Mouse (Mus musculus): Measurements from ENCODE around the gene Taf1c. TPM values are rescaled to one million over a fixed set of nuclear protein-coding genes. Genes with fewer than 3 reads are reported as not detected.

Gene Taf1c
- polyA plus RNA-seq, 1 experiment from 2014 or later: 15.7 TPM

GRCm38 (mm10) chr8:119635378-119635777, 30.4 kb upstream of the Taf1c start, which contains the start of gene Kcng4:
Gene Kcng4, minus strand, starts transcription at chr8:119635680.
- Histone ChIP-seq H3K36me3 (replicated peaks) (no peaks in the 10 kb centered on the region), H3K4me3 (no peak within 1 kb of the TSS), H3K4me1 (peaks cover 59% of the 10 kb centered on the region), H3K27me3 (replicated peaks; ENCODE audit: low read depth, poor library complexity, severe bottlenecking) (peaks cover 72% of the 10 kb centered on the region), H3K27ac (replicated peaks) (0 out of 2 replicates have a peak within 1 kb of the TSS, but pooled peaks have one; percentile 16), H3K9me3 (no peaks in the 10 kb centered on the region)
- WGBS: 36% methylated on average over 6 of the region's 6 CpGs
- no peak for DNase-seq (ENCODE audit: low spot score)

DNA sequence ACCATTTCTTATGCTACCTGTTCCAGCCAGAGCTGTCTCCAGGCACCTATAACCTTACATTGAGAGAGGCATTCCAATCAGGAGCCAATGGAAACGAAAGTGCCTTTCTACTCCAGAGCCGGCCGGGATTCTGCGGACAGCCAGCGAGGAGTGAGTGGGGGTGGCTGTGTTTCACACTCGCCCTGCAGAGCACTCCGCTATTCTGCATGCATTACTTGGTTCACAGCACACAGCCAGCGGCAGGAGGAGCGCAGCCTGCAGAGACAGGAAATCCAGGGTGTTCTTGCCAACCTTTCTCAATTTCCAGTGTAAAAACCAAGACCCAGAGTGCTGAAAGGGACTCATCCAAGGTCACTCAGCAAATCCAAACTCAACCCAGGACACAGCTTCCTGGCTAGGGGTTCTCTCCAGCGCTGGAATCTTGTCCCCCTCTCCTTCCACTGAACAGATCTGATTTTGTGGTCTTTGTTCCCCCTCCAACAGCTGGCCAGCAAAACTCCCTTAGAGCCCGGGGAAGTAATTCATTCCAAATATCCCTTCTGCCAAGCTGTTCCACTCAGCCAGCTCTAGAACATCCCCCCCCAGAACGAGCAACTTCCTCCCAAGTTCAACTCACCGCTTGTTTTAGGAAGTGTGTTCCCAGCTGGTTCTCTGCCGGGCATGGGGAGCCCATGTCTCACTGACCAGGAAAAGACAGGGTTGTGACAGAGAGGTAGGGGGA, 29.8 kb upstream of the Taf1c start:
- Histone ChIP-seq H3K9me3 (no peaks in the 10 kb centered on the region), H3K27ac (replicated peaks) (0 out of 2 replicates have a peak overlapping the region, but pooled peaks have one; percentile 16), H3K36me3 (replicated peaks) (no peaks in the 10 kb centered on the region), H3K27me3 (replicated peaks; ENCODE audit: low read depth, poor library complexity, severe bottlenecking) (peaks cover 72% of the 10 kb centered on the region), H3K4me3 (no peak overlapping the region), H3K4me1 (peaks cover 65% of the 10 kb centered on the region)
- 32% methylated on average over 14 of the region's 14 CpGs for WGBS
- no peak for DNase-seq (ENCODE audit: low spot score)

GRCm38 (mm10) chr8:119632909-119633308, 27.9 kb upstream of the Taf1c start:
- Histone ChIP-seq H3K4me3 (0 out of 2 replicates have a peak overlapping the region, but pooled peaks have one; percentile 26), H3K4me1 (peaks cover 84% of the 10 kb centered on the region), H3K27ac (replicated peaks) (peak overlapping the region; percentile 36; the same call in 1 of the 2 replicates), H3K27me3 (replicated peaks; ENCODE audit: low read depth, poor library complexity, severe bottlenecking) (peaks cover 80% of the 10 kb centered on the region), H3K9me3 (no peaks in the 10 kb centered on the region), H3K36me3 (replicated peaks) (no peaks in the 10 kb centered on the region)
- DNase-seq (ENCODE audit: low spot score): no peak
- 48% methylated on average over 29 of the region's 29 CpGs for WGBS

- Histone ChIP-seq H3K4me1 (peaks cover 90% of the 10 kb centered on the region), H3K36me3 (replicated peaks) (no peaks in the 10 kb centered on the region), H3K9me3 (no peaks in the 10 kb centered on the region), H3K27me3 (replicated peaks; ENCODE audit: low read depth, poor library complexity, severe bottlenecking) (peaks cover 73% of the 10 kb centered on the region), H3K4me3 (no peak overlapping the region), H3K27ac (replicated peaks) (0 out of 2 replicates have a peak overlapping the region, but pooled peaks have one; percentile 36)
- WGBS: 88% methylated on average over 9 of the region's 9 CpGs
- DNase-seq (ENCODE audit: low spot score): no peak
These were observed 27.2 kb upstream of the Taf1c start for GRCm38 (mm10) chr8:119632246-119632645.

DNA sequence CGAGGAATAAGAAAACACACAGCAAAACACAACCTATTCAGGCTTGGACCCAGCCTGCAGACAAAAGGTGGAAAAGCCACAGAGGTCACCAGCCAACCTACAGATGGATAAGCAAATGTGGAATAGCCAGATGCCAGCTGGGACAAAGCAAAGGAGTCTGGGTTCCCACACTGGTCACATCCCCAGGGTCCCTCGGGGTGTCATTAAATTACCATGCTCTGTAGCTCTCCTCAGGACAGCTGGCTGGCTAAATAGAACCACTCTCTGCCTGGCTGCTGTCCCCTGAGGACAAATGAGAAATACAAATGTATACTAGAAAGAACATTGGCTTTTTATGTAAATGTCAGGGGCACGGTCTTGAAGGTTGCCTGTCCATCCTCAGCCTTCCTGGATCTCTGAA, 25.8 kb upstream of the Taf1c start:
- DNase-seq (ENCODE audit: low spot score): no peak
- Histone ChIP-seq H3K27me3 (replicated peaks; ENCODE audit: low read depth, poor library complexity, severe bottlenecking) (peaks cover 61% of the 10 kb centered on the region), H3K27ac (replicated peaks) (peak overlapping the region; percentile 30; the same call in 1 of the 2 replicates), H3K4me3 (no peak overlapping the region), H3K4me1 (peaks cover 83% of the 10 kb centered on the region), H3K9me3 (no peaks in the 10 kb centered on the region), H3K36me3 (replicated peaks) (no peaks in the 10 kb centered on the region)
- 38% methylated on average over 3 of the region's 3 CpGs for WGBS

DNA sequence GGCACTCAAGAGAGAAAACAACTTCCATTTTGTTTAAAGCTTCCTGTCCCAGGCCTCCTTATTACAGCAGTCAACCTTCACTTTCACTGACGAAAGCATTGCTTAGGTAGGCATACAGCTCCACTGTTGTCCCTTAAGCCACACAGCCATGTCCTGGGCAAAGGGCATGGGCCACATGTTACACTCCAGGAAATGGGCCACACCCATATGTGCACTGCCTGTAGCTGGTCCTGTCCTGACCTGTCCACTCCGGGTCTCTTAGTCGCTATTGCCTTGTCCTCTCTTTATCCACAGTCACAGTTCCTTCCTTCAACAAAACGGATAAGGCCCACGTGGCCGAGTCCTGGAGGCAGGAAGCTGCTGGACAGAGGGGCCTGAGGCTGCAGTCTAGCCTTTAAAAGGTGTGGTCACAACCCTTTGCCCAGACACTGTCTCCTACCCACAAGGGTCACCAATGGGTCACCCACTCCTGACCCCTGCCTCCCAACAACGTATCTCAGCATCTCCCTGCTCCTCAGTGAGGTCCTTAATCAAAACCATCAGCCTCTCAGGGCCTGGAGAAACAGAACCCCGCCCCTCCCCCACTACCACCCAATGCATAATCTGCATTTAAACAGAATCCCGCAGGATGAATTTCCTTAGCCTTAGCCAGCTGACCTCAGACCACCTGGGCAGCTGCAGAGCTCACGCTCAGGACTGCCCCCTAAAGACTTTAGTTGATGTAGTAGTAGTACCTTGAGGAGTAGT, 22.8 kb upstream of the Taf1c start:
- H3K27ac ChIP-seq (replicated peaks): peak overlapping the region; percentile 80
- WGBS: 25% methylated on average over 10 of the region's 10 CpGs
- peak; percentile 80 for DNase-seq (ENCODE audit: low spot score)

GRCm38 (mm10) chr8:119627199-119627598, 22.2 kb upstream of the Taf1c start:
- peak overlapping the region; percentile 80 for H3K27ac ChIP-seq (replicated peaks)
- peaks cover 65% of the 10 kb centered on the region for H3K4me1 ChIP-seq
- DNase-seq (ENCODE audit: low spot score): no peak
- H3K4me3 ChIP-seq: no peak overlapping the region
- H3K27me3 ChIP-seq (replicated peaks; ENCODE audit: low read depth, poor library complexity, severe bottlenecking): peaks cover 33% of the 10 kb centered on the region
- H3K36me3 ChIP-seq (replicated peaks): no peaks in the 10 kb centered on the region
- H3K9me3 ChIP-seq: no peaks in the 10 kb centered on the region
- WGBS: 79% methylated on average over 7 of the region's 7 CpGs

More for the DNA sequence above, 22.8 kb upstream of the Taf1c start:
- H3K36me3 ChIP-seq (replicated peaks): no peaks in the 10 kb centered on the region
- H3K9me3 ChIP-seq: no peaks in the 10 kb centered on the region
- peaks cover 39% of the 10 kb centered on the region for H3K27me3 ChIP-seq (replicated peaks; ENCODE audit: low read depth, poor library complexity, severe bottlenecking)
- H3K4me1 ChIP-seq: peaks cover 65% of the 10 kb centered on the region
- H3K4me3 ChIP-seq: no peak overlapping the region

GRCm38 (mm10) chr8:119625788-119626187, 20.8 kb upstream of the Taf1c start:
- H3K9me3 ChIP-seq: no peaks in the 10 kb centered on the region
- WGBS: 82% methylated on average over 22 of the region's 22 CpGs
- H3K36me3 ChIP-seq (replicated peaks): no peaks in the 10 kb centered on the region
- peaks cover 54% of the 10 kb centered on the region for H3K4me1 ChIP-seq
- DNase-seq (ENCODE audit: low spot score): no peak
- H3K27ac ChIP-seq (replicated peaks): no peak overlapping the region; the same call in none of the 2 replicates
- H3K27me3 ChIP-seq (replicated peaks; ENCODE audit: low read depth, poor library complexity, severe bottlenecking): peaks cover 20% of the 10 kb centered on the region; the same call in 1 of the 2 replicates
- H3K4me3 ChIP-seq: no peak overlapping the region

- WGBS: 89% methylated on average over 7 of the region's 7 CpGs
- Histone ChIP-seq H3K4me1 (peaks cover 54% of the 10 kb centered on the region), H3K27me3 (replicated peaks; ENCODE audit: low read depth, poor library complexity, severe bottlenecking) (peaks cover 20% of the 10 kb centered on the region; the same call in 1 of the 2 replicates), H3K9me3 (no peaks in the 10 kb centered on the region), H3K4me3 (no peak overlapping the region), H3K36me3 (replicated peaks) (no peaks in the 10 kb centered on the region), H3K27ac (replicated peaks) (no peak overlapping the region)
- DNase-seq (ENCODE audit: low spot score): no peak
These were observed 19.9 kb upstream of the Taf1c start for GRCm38 (mm10) chr8:119624916-119625315.

DNA sequence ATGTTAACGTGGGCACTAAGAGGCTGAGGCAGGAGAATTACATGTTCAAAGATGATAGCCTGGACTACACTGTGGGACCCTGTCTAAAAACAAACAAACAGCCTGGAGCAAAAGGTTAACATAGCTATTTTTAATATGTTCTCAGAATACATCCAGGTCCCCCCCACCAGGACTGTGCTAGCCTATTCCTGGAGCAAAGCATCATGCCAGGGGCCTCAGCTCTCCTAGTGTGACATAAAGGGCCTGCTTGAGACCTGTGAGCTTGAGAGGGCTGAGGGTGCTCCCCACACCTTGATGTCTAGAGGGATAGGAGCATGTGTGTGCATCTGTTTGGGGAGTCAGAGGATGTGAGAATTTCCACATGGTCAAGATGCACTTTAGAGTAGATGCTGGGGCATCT, 18.7 kb upstream of the Taf1c start:
- no peak overlapping the region for H3K4me3 ChIP-seq
- H3K9me3 ChIP-seq: no peaks in the 10 kb centered on the region
- WGBS: 88% methylated on average over 1 of the region's 1 CpGs
- peaks cover 11% of the 10 kb centered on the region; the same call in 1 of the 2 replicates for H3K27me3 ChIP-seq (replicated peaks; ENCODE audit: low read depth, poor library complexity, severe bottlenecking)
- no peaks in the 10 kb centered on the region for H3K36me3 ChIP-seq (replicated peaks)
- no peak overlapping the region for H3K27ac ChIP-seq (replicated peaks)
- no peak for DNase-seq (ENCODE audit: low spot score)
- peaks cover 50% of the 10 kb centered on the region for H3K4me1 ChIP-seq

- whole genome bisulfite sequencing: 85% methylated on average over 8 of the region's 8 CpGs
- DNase-seq (ENCODE audit: low spot score): no peak
- H3K4me1 ChIP-seq: peaks cover 47% of the 10 kb centered on the region
- H3K4me3 ChIP-seq: no peak overlapping the region
- H3K27ac ChIP-seq (replicated peaks): no peak overlapping the region
- H3K9me3 ChIP-seq: no peaks in the 10 kb centered on the region
- H3K27me3 ChIP-seq (replicated peaks; ENCODE audit: low read depth, poor library complexity, severe bottlenecking): peaks cover 11% of the 10 kb centered on the region; the same call in 1 of the 2 replicates
- H3K36me3 ChIP-seq (replicated peaks): no peaks in the 10 kb centered on the region
These were observed 18.0 kb upstream of the Taf1c start for GRCm38 (mm10) chr8:119623061-119623460.

GRCm38 (mm10) chr8:119622555-119622954, 17.5 kb upstream of the Taf1c start:
- no peaks in the 10 kb centered on the region for H3K36me3 ChIP-seq (replicated peaks)
- H3K27ac ChIP-seq (replicated peaks): no peak overlapping the region
- H3K4me3 ChIP-seq: no peak overlapping the region
- H3K4me1 ChIP-seq: peaks cover 42% of the 10 kb centered on the region
- H3K27me3 ChIP-seq (replicated peaks; ENCODE audit: low read depth, poor library complexity, severe bottlenecking): peaks cover 11% of the 10 kb centered on the region; the same call in 1 of the 2 replicates
- no peaks in the 10 kb centered on the region for H3K9me3 ChIP-seq
- peak; percentile 41 for DNase-seq (ENCODE audit: low spot score)
- 46% methylated on average over 4 of the region's 4 CpGs for WGBS
